Mouse (Mus musculus) T-cell, adult 2 months (primary cell): ENCODE data around the gene Cdk11b.
A peak's percentile ranks its signal among the peaks of the same experiment; 100 is the strongest.
"Not testable (repeated sequence)": the region's sequence is repeated elsewhere in the genome, so short reads cannot be mapped to it uniquely, and the experiment has no call there.

Experiments
- DNase-seq: peaks from one replicate; pipeline ENCODE4 v3.0.0; 2022; ENCODE audit warnings: low spot score

The Cdk11b gene

DNA sequence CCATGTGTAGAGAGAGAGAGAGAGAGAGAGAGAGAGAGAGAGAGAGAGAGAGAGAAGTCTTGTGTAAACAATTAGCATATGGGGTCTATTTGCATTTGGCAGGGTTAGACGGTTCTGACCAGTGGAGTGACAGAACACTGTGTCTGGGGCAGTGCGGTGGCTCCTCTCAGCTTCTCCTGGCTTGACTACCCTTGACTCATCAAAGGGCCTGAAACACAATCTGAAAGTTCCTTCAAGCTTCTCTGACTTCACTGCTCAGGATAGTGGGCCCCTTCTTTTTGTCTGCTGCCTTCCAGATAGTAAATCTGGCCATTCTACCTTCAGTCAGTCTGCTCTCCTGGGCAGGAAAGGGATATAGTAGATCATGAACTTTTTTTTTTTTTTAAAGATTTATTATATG lies 17.8 kb upstream of the Cdk11b start:
- no peak for DNase-seq

DNA sequence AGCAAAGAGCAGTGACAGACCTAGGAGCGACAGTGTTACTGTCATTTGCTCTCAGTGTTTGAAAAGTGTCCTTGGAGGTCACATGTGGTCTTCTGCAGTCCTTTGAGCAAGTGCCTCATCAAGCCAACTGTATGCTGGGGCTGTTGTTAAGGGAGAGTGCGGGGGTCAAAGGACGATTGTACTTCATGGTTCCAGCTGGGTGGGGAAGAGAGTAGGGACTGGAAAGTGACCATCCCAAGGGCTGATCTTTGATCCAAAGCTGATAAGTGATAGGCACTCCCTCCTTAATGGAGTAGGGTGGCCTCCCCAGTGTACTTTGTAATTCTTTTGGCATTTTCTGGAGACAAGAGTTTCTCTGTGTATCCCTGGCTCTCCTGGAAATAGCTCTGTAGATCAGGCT lies 12.8 kb upstream of the Cdk11b start:
- no peak for DNase-seq

DNA sequence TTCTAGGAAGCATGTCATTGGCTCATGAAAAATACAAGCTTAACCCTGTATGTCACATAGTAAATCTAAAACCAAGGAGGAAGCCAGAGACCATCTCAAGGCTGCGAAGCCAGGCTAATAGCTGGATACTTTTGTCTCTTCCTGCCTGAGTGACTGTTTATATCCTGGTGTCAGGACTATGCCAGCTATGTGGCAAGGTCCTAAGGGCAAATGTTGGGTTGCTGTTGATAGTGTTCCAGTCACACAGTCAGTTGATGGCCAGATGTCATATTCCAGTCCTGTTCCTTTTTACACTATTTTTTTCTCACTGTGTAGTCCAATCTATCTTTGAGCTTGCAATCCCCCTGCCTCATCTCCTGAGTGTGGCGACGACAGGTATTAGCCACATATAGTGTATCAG lies 11.4 kb upstream of the Cdk11b start:
- no peak for DNase-seq

DNA sequence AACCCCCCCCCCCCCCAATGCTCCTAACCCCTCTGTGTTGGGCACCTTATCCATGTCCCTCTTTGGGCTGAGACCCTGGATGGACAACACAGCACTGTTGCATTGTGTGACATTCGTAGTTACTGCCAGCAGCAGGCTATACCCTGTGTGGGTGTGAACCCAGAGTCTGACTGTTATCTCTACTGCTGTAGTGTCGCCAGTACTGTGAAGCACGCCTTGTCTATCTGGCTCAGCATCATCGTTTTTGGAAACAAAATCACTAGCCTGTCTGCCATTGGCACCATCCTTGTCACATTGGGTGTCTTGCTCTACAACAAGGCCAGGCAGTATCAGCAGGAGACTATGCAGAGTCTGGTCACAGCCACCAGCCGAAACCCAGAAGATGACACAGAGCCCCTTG lies 6.3 kb upstream of the Cdk11b start:
- no peak for DNase-seq

DNA sequence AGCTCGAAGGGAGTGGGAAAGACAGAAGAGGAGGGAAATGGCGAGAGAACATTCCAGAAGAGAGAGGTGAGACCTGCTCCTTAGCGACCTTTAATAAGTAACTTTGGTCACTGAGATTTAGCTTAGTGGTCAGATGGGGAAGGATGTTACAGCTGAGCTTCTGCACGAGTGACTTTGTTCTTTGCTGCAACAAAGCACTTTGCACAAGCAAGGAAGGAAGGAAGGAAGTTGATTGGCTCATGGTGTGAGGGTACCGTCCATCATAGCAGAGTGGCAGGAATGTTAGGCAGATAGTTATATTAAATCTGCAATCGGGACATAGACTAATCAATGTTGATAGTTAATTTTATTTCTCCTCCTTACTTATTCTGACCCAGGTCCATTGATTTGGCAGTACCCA lies 5.6 kb downstream of the Cdk11b start:
- DNase-seq = no peak

DNA sequence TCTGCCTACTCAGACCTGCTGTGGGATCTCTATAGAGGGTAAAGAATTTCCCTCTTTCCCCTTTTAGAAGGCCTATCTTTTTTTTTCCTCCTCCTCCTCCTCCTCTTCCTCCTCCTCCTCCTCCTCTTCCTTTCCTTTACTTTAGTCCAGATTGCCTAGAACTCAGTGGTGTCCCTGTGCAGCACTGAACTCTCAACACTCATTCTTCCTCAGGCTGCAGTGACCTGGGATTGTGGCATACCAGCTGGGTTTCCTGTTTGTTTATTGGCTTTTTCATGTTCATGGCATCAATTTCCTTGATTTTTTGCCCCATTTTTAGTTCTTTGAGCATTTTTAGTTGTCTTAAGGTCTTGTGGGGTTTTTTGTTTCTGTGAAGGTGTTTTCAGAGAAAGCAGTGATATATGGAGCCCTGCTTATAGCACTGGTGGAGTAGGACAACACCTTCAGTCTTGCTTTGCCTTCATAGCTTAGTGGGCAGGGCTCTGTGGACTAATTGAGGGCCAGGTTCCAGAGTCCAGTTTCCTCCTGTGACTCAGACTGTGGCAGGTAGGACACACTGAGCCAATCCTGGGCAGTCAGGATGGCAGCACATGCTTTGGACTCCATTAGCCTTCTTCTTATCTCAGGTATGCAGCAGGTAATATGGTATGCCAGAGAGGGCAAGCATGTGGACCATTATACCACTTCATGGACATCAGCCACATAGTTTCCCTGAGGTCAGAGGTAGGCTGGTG lies 11.3 kb downstream of the Cdk11b start:
- DNase-seq = no peak

DNA sequence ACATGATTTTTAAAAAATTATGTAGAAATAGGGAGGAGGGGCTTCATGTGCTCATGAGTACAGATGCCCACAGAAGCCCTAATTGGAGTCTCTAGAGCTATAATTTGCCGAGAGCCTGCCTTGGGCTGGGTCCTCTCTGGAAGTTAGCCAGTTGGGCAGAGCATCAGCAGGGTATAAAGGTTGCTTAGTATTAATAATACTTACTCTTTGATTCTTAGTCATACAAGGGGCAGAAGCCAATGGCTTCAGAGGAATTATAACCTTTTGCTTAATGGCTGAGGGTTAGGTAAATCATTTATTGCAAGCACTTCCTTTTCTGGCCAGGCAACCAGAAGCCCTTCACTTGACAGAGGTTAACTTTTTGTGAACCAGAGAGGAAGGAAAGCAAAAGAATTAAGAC lies 18.9 kb downstream of the Cdk11b start:
- no peak for DNase-seq

DNA sequence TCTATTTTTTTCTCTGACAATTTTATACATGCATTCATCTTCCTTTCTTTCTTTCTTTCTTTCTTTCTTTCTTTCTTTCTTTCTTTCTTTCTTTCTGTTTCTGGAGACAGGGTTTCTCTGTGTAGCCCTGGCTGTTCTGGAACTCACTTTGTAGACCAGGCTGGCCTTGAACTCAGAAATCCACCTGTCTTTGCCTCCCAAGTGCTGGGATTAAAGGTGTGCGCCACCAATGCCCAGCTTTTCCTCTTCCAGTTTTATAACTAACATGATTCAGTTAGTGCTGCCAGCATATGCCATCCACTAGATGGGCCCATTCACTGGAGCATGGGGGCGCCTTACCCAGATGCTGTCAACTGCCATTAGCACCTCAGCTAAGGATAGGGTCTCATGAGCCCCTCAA lies 20.7 kb downstream of the Cdk11b start, which contains the start of gene Gm10563:
Gene Gm10563, minus strand, starts transcription at position 101 of the 400 bp plus-strand sequence.
- not testable (repeated sequence) for DNase-seq

DNA sequence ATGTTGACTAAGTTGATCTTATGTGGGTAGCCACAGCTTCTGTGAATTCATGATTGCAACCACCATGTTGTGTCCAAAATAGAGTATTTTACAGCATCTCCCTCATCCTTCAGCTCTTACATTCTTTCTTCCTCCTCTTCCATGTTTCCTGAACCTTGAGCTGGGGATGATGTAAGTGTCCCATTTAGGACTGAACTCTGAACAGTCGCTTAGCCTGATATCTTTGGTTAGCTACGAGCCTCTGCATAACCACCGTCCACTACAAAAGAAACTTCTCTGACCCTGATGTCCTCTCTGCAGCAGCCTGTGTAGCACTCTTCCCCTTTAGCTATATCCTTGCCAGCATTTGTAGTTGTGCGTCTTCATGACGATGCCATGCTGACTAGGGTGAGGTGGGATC lies 21.1 kb downstream of the Cdk11b start:
- no peak for DNase-seq

DNA sequence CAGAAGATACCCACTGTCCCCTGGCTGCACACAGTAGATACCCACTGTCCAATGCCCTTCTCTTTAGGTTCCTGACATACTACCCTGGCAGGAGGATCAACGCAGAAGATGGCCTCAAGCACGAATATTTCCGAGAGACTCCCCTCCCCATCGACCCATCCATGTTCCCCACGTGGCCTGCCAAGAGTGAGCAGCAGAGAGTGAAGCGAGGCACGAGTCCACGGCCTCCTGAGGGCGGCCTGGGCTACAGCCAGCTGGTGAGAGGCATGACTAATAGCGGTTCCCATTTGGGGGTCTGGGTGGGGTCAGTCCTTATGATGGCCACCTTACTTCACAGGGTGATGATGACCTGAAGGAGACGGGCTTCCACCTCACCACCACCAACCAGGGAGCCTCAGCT lies 24.7 kb downstream of the Cdk11b start:
- DNase-seq = no peak

DNA sequence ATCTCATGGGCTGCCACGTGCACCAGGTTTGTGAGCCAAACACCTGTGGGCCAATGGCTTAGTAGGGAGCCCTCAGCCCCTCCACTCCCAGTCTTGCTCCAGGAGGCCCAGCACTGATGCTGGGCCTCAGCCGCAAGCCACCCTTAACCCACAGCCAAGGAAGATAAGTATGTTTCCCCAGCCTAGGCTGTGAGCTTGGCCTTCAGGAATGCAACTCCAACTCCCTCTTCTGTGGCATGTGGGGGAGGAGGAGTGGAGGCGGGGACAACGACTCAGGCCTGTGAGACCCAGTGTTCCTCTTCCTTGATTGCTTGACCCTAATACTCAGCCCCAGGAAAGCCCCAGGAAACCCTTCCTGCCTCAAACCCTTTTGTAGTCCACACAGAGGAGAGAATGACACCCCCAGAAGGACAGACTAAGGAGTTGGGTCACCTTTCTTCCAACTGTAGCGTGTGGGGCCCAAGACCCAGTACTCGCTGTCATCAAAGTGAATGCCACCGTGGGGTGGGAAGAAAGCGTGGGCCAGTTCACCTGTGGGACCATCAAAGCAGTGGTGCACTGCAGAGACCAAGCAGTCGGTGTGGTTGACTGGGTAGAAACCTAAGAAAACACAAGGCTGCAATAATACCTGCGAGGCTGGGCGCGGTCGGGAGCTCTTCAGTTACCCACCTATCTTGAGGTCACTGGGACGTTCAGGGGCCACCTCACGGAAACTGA lies 27.1 kb downstream of the Cdk11b start:
- no peak for DNase-seq

DNA sequence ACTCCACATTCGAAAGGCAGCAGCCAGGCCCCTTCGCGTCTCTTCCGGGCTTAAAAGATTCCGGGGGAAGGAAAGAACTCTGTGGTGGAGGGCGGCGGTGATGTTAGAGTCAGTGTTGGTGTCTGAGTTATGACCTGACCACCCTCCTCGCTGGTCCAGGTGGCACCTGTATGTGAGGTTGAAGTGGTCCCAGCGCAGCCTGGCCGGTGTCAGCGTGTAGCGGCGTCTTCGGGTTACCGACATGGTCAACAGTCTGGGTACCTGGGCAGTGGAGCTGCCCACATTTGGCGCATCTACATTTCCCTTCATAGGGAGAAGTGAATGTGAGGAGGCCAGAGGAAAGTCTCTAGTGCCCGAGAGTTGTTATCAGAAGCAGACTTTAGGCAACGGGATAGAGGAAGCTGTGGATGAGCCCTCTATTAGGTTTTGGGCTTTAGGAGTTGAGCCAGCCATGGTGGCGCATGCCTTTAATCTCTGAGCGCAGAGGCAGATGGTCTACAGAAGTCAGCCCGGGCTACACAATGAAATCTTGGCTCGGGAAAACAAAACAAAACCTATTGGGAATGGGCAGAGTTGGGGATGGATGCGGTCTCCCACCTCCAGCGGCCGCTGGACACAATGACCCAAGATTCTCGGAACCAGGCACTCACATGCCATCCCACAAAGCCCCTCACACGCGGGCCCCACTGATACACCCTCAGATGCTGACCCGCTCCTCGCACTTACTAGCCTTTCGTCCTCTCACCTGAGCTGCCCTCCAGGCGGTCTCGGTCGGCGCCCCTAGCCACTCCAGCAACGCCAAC lies 27.8 kb downstream of the Cdk11b start:
- no peak for DNase-seq

DNA sequence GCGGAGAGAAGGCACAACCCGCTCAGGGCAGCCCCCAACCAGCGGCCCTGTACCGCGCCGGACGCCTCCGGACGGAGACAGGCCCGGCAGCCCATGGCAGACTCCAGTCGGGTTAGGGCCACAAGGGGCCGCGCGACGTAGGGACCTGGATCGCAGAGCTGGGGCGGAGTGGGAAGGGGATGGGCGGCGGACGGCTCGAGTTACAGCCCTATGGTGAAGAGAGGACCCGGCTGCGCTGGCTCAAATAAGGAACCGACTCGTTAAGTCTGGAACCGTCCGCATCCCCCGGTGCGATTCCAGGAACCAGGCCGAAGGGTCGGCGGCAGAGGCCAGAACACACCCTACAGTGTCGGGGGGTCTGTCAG lies 28.4 kb downstream of the Cdk11b start, which contains the start of gene Mmp23:
Gene Mmp23, minus strand, starts transcription at position 299 of the 365 bp plus-strand sequence.
- no peak for DNase-seq

DNA sequence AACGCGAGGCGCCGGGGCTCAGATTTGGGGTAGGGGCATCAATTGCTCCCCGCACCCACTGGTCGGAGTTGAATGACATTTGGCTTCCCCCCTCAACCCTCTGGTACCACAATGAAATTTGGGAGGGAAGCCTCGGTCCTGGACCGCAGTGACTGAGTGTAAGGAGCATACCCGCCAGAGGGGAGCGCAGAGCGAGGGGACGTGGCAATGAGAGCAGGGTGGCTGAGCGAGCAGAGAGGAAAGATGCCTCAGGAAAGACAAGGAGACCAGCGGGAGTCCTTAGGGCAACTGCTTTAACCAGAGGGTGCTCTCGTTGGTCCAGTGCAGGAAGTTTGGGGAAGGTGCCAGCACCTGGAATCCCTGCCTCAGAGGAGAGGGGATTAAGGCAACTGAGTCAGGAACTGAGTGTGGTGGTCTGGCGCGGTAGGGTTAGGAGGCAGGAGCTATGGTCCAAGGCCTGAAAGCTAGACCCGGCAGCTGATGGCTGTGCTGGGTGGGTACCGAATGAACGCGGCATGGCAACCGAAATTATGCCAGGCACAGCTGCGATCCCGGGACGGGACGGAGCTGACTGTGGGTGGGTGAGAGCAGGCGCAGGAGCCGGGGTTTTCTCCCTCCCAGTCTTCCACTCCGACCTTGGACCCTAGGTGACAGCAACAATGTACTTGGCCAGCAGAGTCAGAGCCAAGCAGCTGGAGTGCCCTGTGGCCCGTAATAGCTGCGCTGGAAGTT lies 29.0 kb downstream of the Cdk11b start:
- DNase-seq = no peak

DNA sequence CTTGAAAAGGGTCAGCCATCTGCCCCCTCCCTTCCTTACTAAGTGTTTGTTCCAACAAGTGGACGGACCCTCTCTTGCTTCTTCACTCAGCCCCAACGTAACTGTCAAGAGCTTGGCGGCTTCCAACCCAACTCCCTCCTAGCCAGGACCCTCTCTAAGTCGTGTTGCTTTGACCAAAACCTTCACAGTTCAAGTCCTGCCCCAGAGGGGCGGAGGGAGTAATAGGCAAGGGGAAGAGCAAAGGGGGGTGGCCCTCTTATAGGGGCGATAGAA lies 29.5 kb downstream of the Cdk11b start:
- DNase-seq = no peak

DNA sequence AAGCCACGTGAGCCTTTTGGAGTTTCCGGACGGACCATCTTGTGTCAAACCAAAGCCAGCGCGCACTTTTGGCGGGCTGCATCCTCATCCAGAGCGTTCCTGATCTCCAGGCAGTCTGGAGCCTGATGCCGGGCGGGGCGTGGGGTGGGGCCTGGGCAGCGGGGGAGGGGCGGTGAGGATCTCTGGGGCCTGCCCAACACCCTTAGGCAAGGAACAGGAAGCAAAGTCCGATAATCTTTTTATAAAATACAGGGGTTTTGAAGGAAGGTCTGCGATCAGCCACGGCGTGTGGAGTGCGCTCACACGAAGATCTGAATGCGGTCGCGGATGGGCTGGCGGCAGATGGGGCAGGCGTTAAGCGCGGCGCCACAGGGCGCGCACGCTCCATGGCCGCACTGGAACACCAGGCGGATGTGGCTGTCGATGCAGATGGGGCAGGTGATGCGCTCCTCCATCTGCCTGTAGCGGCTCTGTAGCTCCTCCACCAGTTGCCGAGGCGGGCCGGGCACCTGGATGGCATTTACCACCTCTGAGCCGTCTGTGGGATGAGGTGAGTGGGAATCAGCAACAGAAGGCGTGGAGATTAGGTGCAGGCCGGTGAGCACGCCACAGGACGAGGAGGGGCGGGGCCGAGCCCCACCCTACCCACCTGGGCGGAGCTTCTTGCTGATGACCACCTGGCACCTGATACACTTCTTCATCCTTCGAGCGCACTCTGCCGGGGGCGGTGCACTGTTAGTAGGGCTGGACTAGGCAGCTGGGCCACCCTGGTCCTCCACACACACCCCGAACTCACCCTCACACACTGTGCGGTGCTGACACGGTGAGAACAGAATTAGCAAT lies 30.0 kb downstream of the Cdk11b start:
- peak; percentile 77 for DNase-seq

DNA sequence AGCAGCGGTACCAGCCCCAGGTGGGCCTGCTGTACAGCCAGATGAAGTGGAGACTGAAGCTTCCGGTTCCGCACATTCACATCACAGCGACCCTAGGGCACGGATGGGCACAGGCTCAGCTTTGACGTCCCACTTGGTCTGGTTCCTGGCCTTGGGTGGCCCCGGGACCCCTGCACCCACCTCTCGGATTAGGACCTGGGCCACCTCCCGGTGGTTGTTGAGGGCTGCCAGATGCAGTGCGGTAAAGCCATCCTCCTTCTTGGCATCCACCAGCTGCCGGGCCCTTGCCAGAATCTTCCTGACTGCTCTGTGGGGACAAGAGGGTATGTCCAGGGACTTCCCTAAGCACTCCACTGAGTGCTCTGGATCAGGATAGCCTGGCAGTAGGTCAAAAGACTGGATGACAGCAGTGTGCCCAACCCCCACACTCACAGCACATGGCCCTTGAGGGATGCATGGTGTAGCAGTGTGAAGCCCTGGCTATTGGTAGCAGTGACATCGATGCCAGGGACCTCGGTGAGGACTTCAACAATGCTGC lies 31.6 kb downstream of the Cdk11b start:
- DNase-seq = no peak

DNA sequence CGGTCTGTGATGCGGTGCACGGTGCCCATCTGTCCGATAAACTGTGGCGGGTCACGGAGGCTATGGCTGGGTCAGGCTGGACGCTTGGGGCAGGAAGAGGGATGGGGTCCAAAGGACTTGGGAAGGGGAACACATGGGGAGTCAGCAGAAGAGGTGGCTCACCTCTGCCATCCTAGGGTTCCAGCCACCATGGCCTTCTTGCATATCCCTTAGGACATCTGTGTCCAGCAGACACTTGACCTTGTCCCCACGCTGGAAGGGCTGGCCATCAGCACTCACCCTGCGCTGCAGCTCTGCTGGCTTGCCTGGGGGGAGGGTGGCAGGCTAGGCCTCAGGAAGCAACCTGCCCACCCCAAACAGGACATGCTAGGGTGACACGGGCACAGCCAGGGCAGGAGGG lies 34.3 kb downstream of the Cdk11b start:
- no peak for DNase-seq

DNA sequence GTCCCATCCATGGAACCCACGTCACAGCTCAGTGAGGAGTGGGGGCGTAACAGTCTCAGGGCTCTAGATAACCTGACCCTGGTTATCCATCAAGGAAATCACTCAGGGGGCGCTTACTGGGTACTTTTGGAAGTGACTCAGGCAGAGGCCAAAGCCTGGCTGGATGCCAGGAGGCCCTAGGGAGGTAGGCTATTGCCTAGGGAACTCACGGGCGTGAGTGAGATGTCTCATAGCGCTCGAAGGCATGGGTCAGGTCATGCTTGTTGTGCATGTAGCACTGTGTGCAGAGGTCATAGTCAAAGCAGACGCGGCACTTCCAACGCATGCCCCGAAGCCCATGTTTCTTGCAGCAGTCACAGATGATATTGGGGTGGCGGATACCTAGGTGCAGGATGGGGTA lies 36.0 kb downstream of the Cdk11b start:
- no peak for DNase-seq

DNA sequence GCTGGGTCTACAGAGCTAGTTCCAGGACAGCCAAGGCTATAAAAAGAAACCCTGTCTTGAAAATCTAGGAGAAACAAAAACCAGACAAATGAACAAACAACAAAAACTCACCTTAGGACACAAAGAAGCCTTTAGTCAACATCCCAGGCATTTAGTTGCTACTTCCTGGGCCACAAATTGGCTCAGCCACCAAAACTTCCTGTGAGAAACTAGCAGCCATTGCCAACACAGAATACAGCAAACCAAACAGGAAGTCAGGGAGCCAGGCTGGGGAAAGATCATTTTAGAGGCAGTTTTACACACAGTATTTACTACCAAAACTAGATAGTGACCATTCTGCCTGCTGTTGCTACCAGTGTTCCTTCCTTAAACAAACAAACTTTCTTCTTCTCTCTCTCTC lies 42.2 kb downstream of the Cdk11b start:
- DNase-seq = peak; percentile 27
